Mouse (Mus musculus): ENCODE results near the gene Pigk.

- TF ChIP-seq ZNF384 (IDR thresholded peaks at IDR 0.05; ENCODE audit: low read depth, low read length) (no peak), ZC3H11A (IDR thresholded peaks at IDR 0.05; ENCODE audit: borderline replicate concordance, low read depth, low read length) (no peak), CHD2 (IDR thresholded peaks at IDR 0.05; ENCODE audit: low read depth, low read length) (no peak), HCFC1 (IDR thresholded peaks at IDR 0.05; ENCODE audit: borderline replicate concordance, insufficient read depth, low read length) (no peak), MAFK (IDR thresholded peaks at IDR 0.05; ENCODE audit: insufficient read depth, low read depth, low read length) (no peak)
Measured at GRCm38 (mm10) chr3:152981988-152982387, 268.1 kb downstream of the Pigk start, which contains the start of gene St6galnac5.

Data from ES-E14 (cell line).